Mouse (Mus musculus) spleen, adult 2 months (tissue): ENCODE measurements around the gene Gabbr2. TPM values are rescaled to one million over a fixed set of nuclear protein-coding genes. Genes with fewer than 3 reads are reported as not detected.

Experiments
- DNase-seq, 2 experiments: peaks; one replicate each; pipeline versions ENCODE4 v3.0.0 to v3.0.0-alpha.2; 2012 to 2021; ENCODE audit warnings: low spot score in 2 of 2, low read depth in 1 of 2
- H3K27ac ChIP-seq: fragments of 200-500 bp; 2 replicates; pipeline ENCODE4 v1.5.1; 2012; ENCODE audit warnings: low read length, inconsistent platforms; ENCODE audit not compliant: insufficient read depth
- H3K27me3 ChIP-seq: fragments of 200-500 bp; 2 replicates; pipeline ENCODE4 v1.6.1; 2012; ENCODE audit warnings: mild to moderate bottlenecking, moderate library complexity, low read length, inconsistent platforms; ENCODE audit not compliant: control insufficient read depth, insufficient read depth
- H3K36me3 ChIP-seq: fragments of 200-500 bp; 2 replicates; pipeline ENCODE4 v1.6.1; 2012; ENCODE audit warnings: mild to moderate bottlenecking, low read length, inconsistent platforms; ENCODE audit not compliant: control insufficient read depth, insufficient read depth
- H3K4me1 ChIP-seq: fragments of 200-500 bp; 2 replicates; pipeline ENCODE4 v1.6.1; 2011; ENCODE audit warnings: inconsistent platforms; ENCODE audit not compliant: control insufficient read depth, insufficient read depth, insufficient read length
- H3K4me3 ChIP-seq: fragments of 200-500 bp; 2 replicates; pipeline ENCODE4 v1.5.1; 2011; ENCODE audit warnings: mild to moderate bottlenecking, inconsistent platforms; ENCODE audit not compliant: insufficient read depth, insufficient read length; ENCODE audit errors: extremely low read depth
- CTCF ChIP-seq: fragments of 200-500 bp; IDR thresholded peaks from 2 replicates; pipeline ENCODE4 v1.5.1; 2011; ENCODE audit warnings: mild to moderate bottlenecking, inconsistent platforms; ENCODE audit not compliant: insufficient read depth, insufficient read length, insufficient replicate concordance; ENCODE audit errors: extremely low read depth
- POLR2A ChIP-seq: fragments of 200-500 bp; IDR thresholded peaks from 2 replicates; pipeline ENCODE4 v1.6.1; 2011; ENCODE audit warnings: low read depth, low read length, inconsistent platforms
- WGBS: fragments of 180-500 bp; shearing (Covaris S2); methylation state at CpG from one replicate; pipeline ENCODE4 v1.1.7; 2018; 5-methylcytosine and 5-hydroxymethylcytosine counted together
- polyA plus RNA-seq: library from polyadenylated mRNA; depleted of rRNA; stranded (reverse); fragments of >200 nt; gene quantifications from 2 replicates; pipeline ENCODE4 v1.2.3, GENCODE M21; 2012

Gabbr2 gene
- polyA plus RNA-seq, 1 experiment = not detected

DNA sequence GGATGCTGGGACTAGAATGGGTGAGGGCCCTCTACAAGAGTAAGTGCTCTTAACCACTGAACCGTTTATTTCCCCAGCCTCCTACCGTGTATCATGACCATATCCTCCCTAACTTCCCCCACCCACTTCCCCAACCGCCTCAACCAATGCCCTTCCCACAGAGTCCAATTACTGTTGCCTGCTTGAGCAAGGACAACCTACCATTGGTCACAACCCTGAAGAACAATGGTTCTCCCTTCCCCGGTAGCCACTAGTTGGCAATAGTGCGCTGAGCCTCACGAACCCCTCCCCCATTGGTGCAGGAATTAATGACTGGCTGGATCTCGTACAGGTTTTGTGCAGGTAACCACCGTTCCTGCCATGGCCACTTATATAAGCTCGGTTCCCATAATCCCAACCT, 361.3 kb downstream of the Gabbr2 start:
- 44% methylated on average over 9 of the region's 9 CpGs for WGBS
- H3K4me1 ChIP-seq = peaks cover 2% of the 10 kb centered on the region; the same call in 1 of the 2 replicates
- H3K27ac ChIP-seq = no peak overlapping the region
- no peak overlapping the region for H3K4me3 ChIP-seq
- H3K27me3 ChIP-seq = no peaks in the 10 kb centered on the region
- no peak for DNase-seq
- TF ChIP-seq CTCF = no peak
- TF ChIP-seq POLR2A = no peak
- H3K36me3 ChIP-seq = no peaks in the 10 kb centered on the region

DNA sequence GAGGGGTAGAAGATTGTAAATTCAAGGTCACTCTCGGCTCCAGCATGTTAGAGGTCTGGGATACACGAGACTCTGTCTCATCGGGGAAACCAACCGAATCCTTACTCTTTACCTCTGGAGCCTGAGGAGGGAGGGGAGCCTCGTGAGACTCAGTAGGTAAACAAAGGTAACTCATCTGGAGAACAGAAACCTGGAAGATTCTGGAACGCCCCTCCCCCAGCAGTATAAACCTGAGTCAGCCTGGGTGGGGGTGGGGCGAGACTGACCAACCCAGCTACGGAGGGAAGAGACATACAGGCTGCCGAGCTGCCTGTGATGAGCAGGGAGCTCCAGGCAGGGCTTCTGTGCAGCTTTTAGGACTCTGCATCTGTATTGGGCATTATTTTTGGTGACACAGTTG, 362.8 kb downstream of the Gabbr2 start:
- H3K4me3 ChIP-seq = no peak overlapping the region
- peaks cover 2% of the 10 kb centered on the region; the same call in 1 of the 2 replicates for H3K4me1 ChIP-seq
- H3K36me3 ChIP-seq = no peaks in the 10 kb centered on the region
- H3K27ac ChIP-seq = no peak overlapping the region
- TF ChIP-seq CTCF = no peak
- no peak for TF ChIP-seq POLR2A
- H3K27me3 ChIP-seq = no peaks in the 10 kb centered on the region
- WGBS = 85% methylated on average over 9 of the region's 9 CpGs
- DNase-seq = no peak

DNA sequence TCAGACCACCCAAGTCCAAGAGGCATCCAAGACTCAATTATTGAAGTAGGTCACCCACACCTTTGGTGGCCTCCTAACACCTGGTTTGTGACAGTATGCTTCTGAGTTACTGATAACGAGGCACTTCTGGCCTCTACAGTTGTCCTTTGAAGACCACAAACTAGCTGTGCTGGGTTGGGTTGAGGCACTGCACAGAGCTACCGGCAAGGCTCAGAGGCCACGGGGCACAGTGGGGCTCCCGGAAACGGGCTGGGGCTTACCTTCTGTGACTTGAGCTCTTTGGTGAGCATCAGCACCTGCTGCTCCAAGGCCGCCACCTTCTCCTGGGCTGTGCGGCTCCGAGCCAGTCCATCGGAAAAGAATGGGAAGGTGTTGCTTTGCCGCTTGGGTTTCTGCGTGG, 363.6 kb downstream of the Gabbr2 start:
- H3K27ac ChIP-seq = no peak overlapping the region
- no peaks in the 10 kb centered on the region for H3K36me3 ChIP-seq
- peaks cover 2% of the 10 kb centered on the region; the same call in 1 of the 2 replicates for H3K4me1 ChIP-seq
- DNase-seq = no peak
- H3K27me3 ChIP-seq = no peaks in the 10 kb centered on the region
- H3K4me3 ChIP-seq = no peak overlapping the region
- 89% methylated on average over 11 of the region's 11 CpGs for WGBS
- TF ChIP-seq POLR2A (no peak), CTCF (no peak)

DNA sequence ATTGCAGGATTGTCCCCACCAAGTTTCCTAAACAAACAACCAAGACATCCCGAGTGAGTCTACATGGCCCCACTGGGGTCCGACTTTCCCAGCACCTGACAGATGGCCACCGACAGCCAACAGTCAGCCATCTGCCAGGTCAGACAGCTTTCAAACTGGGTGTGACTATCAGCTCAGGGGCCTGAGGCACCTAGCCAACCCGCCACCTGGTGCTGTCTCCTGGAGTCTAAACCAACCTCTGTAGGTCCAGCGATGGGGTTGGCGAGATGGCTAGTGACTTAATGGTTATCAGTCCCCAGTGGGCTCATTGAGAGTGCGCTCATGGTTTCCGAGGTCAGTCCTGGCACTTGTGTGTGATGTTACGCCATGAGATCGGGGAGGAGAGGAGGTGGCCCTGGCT, 366.6 kb downstream of the Gabbr2 start:
- H3K4me3 ChIP-seq = no peak overlapping the region
- TF ChIP-seq CTCF = no peak
- TF ChIP-seq POLR2A = no peak
- WGBS = 84% methylated on average over 10 of the region's 10 CpGs
- no peak overlapping the region for H3K27ac ChIP-seq
- no peaks in the 10 kb centered on the region for H3K27me3 ChIP-seq
- peaks cover under 1% of the 10 kb centered on the region; the same call in 1 of the 2 replicates for H3K4me1 ChIP-seq
- DNase-seq = no peak
- no peaks in the 10 kb centered on the region for H3K36me3 ChIP-seq

DNA sequence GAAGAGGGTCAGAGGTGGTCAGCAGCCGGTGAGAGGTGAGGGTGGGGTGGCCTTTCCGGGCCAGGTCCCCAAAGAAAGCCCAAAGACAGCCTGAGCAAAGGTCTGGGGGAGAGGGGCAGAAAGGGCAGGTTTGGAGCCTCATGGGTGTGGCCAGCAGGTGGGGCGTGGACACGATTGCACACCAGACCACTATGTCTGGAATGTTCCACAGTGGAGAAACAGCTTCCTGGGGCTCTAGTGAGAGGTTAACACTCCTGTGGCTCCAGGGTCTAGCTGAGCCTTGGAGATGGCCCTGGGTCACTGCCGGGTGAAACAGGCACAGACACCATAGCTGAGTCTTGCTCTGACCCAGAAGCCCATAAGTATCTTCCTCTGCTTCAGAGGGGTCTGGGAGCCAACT, 368.7 kb downstream of the Gabbr2 start:
- H3K4me1 ChIP-seq = no peaks in the 10 kb centered on the region
- H3K36me3 ChIP-seq = no peaks in the 10 kb centered on the region
- H3K27me3 ChIP-seq = no peaks in the 10 kb centered on the region
- TF ChIP-seq POLR2A (no peak), CTCF (no peak)
- H3K27ac ChIP-seq = no peak overlapping the region
- H3K4me3 ChIP-seq = no peak overlapping the region
- WGBS = 87% methylated on average over 5 of the region's 5 CpGs
- DNase-seq = no peak

DNA sequence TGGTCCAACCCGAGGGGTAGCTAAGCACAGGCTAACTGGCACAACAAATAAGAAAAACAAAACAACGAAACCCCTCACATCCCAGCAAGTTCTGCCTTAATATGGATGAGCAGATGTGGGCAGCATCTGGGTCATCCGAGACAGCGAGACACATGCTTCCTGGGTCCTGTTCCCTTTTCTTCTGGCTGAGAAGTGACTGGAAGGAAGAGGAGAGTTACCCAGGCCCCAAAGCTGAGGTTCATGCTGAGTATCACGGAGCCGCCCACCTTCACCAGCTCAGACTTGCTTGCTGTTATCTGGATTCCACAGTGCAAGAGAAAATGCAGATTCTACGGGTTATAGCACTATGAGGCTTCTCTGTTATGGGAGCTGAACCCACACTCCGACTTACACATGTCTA, 370.7 kb downstream of the Gabbr2 start:
- H3K36me3 ChIP-seq = no peaks in the 10 kb centered on the region
- TF ChIP-seq CTCF (no peak), POLR2A (no peak)
- DNase-seq = no peak
- no peaks in the 10 kb centered on the region for H3K27me3 ChIP-seq
- H3K27ac ChIP-seq = no peak overlapping the region
- no peak overlapping the region for H3K4me3 ChIP-seq
- no peaks in the 10 kb centered on the region for H3K4me1 ChIP-seq
- WGBS = 70% methylated on average over 8 of the region's 8 CpGs

DNA sequence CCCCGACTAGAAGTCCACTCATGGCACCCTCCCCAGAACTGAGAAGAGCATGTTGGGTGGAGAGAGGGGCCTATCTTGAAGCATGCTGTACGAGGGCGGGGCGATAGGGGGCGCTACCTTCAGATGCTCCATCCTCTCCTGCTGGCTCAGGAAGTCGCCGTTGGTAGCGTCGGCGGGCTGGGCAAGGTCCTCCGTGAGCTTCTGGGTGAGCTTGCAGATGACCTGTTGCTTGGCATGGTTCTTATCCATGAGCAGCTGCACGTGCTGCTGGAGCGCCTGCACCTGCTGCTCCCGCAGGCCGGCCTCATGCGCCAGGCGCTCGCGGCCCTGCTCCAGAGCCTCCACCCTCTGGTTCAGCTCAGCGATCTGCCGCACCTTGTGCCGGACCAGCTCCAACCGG, 371.3 kb downstream of the Gabbr2 start:
- H3K36me3 ChIP-seq = no peaks in the 10 kb centered on the region
- no peak overlapping the region for H3K27ac ChIP-seq
- TF ChIP-seq POLR2A (no peak), CTCF (no peak)
- no peak for DNase-seq
- no peaks in the 10 kb centered on the region for H3K27me3 ChIP-seq
- H3K4me3 ChIP-seq = no peak overlapping the region
- H3K4me1 ChIP-seq = no peaks in the 10 kb centered on the region
- 68% methylated on average over 23 of the region's 23 CpGs for WGBS
